Mouse (Mus musculus) urinary bladder, postnatal 14 days (tissue): ENCODE data around the gene Cpm.
"Not testable (repeated sequence)": the region's sequence is repeated elsewhere in the genome, so short reads cannot be mapped to it uniquely, and the experiment has no call there.

Source experiments
- DNase-seq: peaks from one replicate; pipeline ENCODE4 v3.0.0; 2021; ENCODE audit warnings: low spot score

Cpm gene

DNA sequence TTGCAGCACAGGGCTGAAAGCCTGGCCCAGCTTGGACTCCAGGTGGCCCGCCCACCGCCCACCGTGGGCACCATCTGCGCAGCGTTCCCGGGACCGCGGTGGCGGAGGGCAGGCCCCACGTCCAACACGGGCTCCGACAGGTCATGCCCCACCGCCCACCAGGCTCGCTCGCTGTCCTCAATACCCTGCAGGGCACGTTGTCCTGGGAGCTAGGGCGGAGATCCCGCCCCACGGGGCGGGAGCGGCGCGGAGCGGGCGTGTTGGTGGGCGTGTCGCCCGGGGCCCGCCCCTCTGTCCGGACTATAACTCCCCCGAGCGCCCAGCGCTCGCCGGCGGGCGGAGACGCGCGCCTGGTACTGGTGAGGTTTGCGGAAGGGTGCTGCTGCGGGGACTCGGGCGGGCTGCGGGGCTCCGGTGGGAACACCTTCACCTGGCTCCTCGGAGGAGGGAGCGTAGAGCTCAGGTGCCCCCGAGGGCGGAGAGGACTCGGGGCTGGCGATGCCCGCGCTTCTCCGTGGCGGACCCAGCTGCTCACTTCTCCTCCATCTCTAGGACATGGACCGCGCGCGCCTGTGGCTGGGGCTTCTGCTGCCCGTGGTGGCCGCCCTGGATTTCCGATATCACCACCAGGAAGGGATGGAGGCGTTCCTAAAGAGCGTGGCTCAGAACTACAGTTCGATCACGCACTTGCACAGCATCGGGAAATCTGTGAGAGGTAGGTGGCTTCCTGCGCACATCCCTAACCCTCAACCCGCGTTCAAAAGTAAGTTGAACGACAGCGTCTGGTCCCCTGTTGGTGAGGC, at the start of gene Cpm:
Cpm (plus strand) TSS at position 332 of the 803 bp plus-strand sequence.
- peak; percentile 80 for DNase-seq

DNA sequence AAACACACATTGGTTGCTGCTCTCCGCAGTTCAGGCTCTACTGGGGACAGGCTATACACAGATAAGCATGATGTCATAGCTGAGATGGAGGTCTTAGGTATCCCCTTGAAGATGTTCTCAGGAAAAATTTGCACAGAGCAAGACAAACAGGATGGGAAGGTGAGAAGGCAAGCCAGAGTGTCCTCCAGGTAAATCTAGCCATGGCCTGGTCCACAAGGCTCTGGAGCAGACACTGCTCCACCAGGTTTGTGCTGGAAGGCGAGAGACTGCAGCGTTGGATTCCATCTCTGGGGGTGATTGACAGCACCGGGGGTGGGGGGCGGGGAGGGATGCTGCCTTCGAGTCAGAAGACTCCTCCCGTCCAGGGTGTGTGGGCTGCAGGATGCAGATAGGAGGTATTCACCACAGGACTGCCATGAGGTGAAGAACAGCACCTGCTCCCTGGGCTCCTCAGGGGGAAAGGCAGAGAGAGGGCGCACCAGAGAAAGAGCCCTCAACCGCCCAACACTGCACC, 49.5 kb upstream of the Cpm start:
- DNase-seq, result no peak

DNA sequence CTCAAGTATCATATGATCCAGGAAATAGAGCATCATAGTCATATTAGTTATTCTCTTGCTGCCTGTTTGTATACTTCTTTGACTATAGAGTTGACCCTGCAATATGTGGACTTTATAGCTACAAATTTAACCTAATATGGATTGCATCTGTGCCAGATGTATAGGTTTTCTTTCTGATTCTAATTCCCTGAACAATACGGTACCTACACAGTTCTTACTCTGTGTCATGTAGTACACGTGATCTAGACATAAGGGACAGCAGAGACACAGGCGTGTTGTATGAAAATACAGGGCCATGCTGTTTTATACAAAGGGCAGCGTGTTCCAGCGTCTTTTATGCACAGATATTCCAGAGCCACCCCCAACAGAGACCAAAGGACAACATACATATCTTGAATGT, 48.9 kb upstream of the Cpm start:
- no peak for DNase-seq

DNA sequence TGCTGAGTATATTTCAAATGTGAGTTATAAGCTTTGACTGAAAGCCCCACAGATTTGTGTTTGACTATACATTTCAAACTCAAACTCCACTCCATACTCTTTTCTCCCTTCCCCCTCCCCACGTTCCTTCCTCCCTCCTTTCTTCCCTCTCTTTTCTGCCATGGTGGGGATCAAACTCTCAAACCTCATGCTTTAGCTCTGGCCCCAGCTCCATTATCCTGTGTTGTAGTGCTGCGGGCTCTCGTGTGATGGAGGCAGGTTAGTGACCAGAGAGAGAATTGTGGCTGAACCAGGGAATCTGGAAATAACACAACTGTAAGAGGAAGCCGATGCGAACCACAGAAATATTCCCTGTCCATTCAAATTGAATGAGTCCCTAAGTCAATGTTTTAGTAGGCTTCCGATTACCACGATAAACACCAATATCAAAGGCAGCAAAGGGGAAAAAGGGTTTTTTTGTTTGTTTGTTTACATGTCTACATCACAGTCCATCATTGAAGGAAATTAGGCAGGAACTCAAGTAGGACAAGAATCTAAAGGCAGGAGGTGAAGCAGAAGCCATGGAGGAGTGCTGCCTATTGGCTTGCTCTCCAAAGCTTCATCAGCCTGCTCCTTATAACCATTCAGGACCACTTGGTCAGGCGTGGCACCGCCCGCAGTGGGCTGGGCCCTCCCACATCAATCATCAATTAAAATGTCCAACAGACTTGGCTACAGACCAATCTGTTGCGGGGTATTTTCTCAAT, 48.1 kb upstream of the Cpm start:
- DNase-seq, result no peak

- no peak for DNase-seq
Observed at GRCm38 (mm10) chr10:117581753-117582062, 47.6 kb upstream of the Cpm start.

GRCm38 (mm10) chr10:117583155-117584061, 45.9 kb upstream of the Cpm start:
- DNase-seq, result no peak

- DNase-seq, result no peak
Observed at GRCm38 (mm10) chr10:117584102-117584501, 45.2 kb upstream of the Cpm start.

DNA sequence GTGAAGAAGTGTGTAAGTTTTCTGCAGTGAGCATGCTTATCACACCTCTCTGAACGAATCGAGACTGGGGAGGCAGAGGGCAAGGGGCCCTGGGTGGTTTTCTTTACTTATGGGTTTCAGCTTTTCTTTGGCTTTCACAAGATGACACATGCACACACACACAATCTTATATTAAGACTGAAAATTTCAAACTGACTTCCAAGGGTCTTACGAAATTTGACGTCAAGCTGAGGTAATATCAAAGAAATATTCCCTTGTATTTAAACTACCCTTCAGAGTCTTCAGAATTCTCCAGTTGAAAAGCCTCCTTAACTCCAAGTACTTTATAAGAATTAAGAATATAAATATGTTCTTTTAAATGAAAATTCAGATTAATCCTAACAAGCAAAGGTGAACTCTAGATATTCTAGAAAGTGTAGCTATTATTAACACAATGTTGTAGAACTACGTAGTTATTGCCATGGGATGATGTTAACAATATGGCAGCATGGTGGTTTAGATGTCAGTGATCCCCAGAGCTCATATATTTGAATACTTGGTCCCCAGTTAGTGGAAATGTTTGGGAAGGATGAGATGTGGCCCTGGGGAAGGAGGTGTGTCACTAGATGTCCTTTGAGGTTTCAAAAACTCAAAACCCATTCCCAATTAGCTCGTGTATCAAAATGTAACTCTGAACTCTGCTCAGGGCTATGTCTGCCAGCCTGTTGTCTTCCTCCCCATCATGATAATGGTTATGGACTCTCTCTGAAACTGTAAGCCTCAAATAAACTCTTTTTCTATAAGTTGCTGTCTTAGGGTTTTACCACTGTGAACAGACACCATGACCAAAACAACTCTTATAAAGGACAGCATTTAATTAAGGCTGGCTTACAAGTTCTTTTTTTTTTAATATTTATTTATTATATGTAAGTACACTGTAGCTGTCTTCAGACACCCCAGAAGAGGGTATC, 44.5 kb upstream of the Cpm start:
- no peak for DNase-seq

GRCm38 (mm10) chr10:117585600-117586299, 43.5 kb upstream of the Cpm start:
- DNase-seq, result no peak

DNA sequence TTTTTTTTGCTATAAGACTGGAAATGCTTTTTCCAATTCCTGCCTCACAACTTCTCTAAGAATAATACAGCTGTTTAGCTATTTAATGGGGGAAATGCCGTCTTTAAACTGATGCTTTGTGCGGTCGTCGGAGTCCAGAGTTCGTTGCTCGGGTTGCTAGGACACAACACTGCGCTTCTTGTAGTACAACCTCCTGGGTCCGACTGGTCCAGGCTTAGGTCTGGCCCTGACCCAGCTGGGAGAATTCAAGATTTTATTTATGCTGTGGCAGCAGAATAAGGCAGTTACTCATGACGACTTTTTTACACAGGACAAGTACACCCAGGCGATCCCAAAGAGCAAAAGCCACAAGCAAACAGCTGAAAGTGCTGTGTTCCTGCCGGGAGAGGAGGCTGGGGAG, 42.4 kb upstream of the Cpm start:
- no peak for DNase-seq

DNA sequence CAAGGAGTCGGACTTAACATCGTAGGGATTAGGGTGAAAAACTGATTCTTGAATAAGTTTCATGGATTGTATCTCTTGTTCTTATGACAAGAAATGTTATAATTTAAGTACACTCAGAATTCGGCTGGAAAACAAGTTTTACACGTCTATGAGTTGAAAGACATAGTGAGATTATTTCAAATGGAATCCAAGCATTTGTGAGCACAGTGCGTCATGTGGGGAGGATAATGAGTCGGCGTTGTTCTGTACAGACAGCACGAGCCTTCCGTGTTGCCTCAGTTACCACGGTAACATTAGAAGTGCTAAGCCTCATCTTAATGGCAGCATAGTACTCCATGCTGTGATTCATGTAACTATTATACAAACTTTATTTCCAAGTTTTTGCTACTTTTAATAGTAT, 42.0 kb upstream of the Cpm start:
- no peak for DNase-seq

DNA sequence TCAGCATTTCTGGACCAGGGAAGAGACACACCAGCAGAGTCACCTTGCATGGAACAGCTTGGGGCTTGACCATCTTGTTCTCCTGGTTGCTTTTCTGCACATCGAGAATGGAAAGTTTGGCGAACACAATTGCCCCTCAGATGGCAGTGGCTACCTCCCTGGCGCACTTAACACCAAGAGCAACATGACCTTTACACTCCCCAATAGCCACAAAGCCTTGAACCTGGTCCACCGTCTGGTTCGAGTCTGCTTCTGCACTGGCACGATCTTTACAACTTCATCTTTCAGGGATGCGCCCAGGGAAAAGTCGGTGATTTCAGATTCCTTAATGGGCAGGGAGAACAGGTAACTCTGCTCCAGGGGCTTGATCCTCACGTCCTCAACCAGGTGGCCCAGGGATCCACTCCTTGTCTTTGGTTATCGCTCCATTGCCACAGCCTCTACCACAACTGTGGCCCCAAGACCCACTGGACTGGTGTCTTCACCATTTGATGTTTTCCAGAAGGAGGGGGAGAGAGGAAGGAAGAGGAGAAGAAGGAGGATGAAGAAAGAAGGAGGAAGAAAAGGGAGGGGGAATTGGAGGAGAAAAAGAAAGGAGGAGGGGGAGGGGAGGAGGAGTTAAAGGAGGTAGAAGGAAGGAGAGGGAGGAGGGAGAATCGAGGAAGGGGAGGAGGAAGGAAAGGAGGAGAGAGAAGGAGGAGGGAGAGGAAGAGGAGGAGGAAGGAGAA, 40.7 kb upstream of the Cpm start:
- not testable (repeated sequence) for DNase-seq

DNA sequence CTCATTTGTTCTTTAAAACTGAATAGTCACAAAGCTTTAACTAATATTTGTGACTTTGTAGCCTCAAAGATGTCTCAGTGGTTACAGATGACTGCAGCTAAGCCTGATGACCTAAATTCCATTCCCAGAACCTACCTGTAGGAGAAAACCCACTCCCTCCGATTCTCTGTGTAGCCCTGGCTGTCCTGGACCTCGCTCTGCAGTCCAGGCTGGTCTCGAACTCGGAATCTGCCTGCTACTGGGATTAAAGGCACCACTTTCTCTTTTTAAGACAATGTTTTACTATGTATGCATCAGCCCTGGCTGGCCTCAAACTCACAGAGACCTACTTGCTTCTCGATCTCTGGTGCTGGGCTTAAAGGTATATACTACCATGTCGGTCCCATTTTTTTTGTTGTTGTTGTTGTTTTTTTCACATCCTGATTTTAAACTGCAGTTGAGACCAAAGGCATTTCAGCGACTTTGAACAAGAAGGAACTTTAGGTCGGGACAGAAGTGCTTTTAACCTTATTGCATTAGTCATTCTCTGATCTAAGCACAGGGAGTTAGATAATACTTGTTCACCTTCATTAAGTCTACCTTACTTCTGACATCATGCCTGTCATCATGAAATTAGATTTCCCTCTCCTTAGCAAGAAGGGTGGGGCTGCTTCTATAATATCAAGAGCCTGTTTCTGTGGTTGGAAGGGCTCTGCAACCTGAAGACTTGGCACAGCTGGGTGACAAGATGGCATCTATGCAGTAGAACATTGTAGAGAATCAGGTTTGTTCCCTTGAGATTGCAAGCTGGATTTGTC, 40.0 kb upstream of the Cpm start:
- DNase-seq, result no peak

DNA sequence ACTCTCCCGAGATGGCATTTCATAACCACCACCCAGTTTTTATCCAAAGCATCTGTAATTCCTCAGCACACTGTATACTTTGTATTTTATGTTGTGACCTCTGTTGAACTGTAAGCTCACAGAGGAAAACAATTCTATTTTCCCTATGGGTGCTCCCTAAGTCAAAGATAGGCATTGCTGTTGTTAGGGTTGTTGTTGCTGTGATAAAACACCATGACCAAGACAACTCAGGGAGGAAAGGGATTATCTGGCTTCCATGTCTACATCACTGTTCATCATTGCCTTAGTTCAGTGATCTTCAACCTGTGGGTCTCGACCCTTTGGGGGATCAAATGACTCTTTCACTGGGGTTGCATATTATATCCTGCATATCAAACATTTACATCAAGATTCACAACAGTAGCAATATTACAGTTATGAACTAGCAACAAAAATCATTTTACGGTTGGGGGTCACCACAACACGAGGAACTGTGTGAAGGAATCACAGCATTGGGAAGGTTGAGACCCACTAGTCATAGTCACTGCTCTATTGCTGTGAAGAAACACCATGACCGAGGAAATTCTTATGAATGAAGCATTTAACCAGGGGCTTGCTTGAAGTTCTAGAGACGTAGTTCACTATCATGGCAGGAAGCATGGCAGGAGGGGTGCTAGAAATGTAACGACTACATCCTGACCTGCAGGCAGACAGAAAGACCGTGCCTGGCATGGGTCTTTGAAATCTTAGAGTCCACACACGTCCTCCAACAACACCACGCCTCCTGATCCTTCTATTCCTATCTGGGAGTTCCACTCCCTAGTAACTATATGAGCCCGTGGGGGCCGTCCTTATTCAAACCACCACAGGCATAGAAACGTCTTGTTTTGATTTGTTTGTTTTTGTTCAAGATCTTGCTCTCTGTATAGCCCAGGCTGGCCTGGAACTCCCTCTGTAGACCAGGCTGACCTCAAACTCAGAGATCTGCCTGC, 38.7 kb upstream of the Cpm start:
- DNase-seq, result no peak

DNA sequence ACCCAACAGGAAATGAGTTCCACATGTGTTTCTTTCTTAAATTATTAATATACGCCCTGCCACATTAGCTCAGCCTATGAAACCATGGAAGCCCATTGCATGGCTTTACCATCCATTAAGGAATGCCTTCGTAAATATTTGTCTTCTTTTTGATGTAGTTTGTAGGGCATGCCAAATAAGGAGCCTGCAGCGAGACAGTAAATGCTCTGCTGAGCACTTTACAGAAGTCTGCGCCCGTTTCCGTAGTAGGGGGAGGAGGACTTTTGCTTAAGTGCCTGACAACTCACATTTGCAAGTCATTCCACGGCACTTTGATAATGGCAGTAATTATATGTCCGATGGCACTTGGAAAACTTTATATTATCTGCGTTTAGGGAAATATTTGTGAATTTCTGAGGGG, 37.5 kb upstream of the Cpm start:
- DNase-seq, result no peak

DNA sequence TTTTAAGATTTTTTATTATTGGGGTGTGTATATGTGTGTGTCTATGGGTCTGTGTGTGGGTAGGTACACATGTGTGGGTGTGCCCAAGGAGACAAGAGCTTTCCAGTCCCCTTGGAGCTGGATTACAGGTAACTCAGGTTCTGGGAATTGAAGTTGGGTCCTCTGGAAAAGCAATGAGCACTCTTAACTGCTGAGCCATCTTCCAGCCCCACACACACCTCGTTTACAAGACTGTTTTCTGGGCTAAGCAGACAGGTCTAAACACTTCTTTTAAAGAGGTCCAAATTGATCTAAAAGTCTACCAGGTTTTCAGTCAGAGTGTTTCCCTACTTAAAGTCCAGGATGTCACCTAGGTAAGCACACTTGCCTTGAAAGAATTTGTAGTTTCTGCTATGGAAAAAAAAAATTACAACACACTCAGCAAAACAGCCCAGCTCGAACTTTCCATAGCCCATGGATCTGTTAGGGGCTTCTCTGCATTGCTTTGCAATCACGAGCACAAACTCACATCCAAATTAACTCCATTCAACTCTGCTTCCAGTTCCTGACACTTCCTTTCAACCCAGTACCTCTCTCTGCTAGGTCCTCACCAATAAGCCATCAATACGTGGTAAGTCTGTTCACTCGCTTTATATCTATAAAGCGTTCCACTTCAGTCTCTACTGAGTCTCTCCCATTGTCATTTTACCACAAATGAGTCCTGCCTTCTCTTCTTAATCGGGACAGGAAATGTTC, 36.8 kb upstream of the Cpm start:
- DNase-seq, result no peak

DNA sequence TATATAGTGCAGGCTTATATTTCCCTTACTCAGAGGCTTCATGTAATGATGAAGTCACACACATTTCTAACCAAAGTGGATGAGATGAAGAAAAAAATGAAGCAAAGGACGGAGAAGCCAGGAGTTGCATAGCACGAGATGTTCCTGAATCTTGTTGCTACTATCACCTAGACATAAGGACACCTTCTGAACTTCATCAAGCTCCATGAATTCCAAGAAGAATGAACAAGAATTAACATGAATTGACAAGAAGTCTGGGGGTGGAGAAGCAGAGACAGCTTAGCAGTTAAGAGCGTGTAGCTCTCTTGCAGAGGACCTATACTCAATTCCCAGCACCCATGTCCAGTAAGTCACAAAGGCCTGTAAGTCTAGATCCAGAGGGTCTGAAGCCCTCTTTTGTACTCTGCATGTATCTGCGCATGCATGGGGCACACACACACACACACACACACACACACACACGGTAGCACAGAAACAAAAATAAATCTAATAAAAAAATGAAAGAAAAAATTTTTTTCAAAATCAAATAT, 36.2 kb upstream of the Cpm start:
- no peak for DNase-seq
